Mouse (Mus musculus) hematopoietic stem cell, adult 5-6 weeks (primary cell): Measurements from ENCODE around the gene Arhgap30. TPM values are rescaled to one million over a fixed set of nuclear protein-coding genes. Genes with fewer than 3 reads are reported as not detected.

Source experiments
- ATAC-seq, 2 experiments: fragments of 125-278 bp in 1 of 2; replicated peaks in 1 of 2; 2 replicates each; pipeline ENCODE4 v1.8.0; 2016 to 2017; ENCODE audit warnings: inconsistent platforms in 2 of 2, mild to moderate bottlenecking in 2 of 2, moderate number of reproducible peaks in 2 of 2, low read depth in 1 of 2, moderate TSS enrichment in 1 of 2; ENCODE audit not compliant: low FRiP score in 2 of 2, poor library complexity in 2 of 2, severe bottlenecking in 2 of 2, insufficient read depth in 1 of 2, low TSS enrichment in 1 of 2
- total RNA-seq: library from RNA; stranded (forward); fragments of 172-1452, 232-1000 nt; gene quantifications from 2 replicates; pipeline ENCODE4 v1.2.3, GENCODE M21; 2017

Arhgap30 gene
- total RNA-seq, 1 experiment from 2014 or later = 112 TPM

DNA sequence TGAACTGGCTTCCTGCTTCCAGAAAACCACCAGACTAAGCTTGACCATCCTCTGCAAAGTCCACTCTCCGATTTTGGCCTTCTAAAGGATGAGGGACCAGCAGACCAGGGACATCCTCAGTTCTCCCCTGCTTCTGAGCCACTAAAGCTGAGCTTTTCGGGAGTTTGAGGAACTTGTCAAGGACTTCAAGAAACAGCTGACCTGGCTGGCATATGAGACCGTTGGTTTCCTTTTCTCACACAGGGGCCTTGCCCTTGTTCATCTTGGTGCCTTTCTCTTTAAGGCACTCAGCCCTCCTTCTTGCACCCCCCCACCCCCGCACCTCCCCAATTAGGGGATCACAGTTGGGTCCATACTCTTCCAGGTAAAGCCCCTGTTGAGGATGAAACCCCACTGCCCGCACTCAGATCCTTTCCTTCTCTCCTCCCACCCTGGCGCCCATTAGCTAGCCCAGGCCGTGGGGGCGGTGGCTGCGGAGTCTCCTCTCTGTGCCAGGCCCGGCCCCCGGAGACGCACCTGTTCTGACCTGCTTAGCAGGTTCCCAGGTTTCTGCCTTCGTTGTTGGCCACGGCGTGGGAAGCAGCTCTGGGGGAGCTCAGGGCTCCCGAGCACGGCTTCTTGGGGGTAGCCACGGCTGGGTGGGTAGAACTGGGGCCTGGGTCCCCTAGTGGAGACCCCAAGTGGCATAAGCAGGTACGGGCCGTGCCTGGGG, 18.8 kb upstream of the Arhgap30 start, which contains the start of gene Nectin4:
Gene Nectin4 (plus strand): TSS at position 255 of the 712 bp plus-strand sequence.
- ATAC-seq = peak; percentile 73 to 76

DNA sequence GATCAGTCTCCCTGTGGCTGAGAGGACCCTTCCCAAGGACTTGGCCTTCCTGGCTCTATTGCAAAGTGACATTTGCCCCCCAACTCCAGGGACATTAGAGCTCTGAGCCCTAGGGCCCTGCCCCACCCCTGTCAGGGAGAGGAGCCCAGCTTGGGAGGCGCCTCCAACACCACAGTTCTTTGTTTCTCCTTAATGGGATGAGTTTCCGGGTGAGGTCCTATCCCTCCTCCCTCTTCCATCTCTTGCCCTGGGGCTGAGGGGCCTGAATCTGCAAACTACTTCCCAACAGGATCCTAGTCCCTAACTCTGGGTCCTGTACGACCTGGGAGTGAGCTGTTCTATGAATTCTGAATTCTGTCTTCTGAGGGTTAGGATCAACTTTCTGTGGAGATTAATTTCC, 15.9 kb upstream of the Arhgap30 start:
- no peak for ATAC-seq

DNA sequence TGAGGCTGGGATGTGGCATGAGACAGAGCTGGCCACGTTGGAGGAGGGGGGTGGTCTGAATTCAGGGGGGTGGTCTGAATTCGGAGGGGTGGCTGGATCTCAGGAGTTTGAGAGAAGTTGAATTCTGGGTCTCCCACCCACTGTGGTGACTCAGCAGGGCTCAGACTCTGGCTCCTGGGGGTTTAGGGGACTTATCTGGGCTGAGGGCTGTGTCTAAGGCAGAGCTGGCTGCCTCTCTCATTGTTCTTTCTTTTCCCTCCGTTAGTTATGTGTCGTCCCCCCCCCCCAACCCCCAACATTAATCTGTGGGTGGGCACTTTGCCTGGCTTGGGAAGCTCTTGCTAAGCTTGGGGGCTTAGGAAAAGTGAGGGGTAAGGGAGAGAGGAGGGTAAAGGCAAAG, 14.8 kb upstream of the Arhgap30 start:
- no peak for ATAC-seq

GRCm38 (mm10) chr1:171375646-171376097, 13.1 kb upstream of the Arhgap30 start:
- peak in 1 of 2 experiments; percentile 15; a peak in 1 of 4 replicates for ATAC-seq

DNA sequence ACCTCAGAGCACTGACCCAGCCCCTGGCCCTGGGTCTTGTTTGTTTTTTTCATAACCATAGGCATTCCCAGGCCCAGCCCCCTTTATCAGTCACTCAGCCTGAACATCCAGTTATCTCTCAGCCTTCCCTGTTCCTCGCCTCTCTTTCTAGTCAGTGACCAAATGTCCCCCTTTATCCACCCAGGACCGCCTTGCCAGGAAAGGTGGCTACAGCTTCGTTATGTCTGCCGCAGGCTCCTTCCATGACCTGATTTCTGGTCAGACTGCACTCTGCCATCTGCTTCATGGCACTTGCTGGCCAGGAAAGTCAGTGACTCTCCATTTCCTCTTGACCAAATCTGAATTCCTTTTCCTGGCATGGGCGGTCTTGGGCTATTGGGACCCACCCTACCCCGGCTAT, 10.5 kb upstream of the Arhgap30 start:
- no peak for ATAC-seq

GRCm38 (mm10) chr1:171379935-171380599, 8.7 kb upstream of the Arhgap30 start:
- ATAC-seq = peak; percentile 87 to 88

DNA sequence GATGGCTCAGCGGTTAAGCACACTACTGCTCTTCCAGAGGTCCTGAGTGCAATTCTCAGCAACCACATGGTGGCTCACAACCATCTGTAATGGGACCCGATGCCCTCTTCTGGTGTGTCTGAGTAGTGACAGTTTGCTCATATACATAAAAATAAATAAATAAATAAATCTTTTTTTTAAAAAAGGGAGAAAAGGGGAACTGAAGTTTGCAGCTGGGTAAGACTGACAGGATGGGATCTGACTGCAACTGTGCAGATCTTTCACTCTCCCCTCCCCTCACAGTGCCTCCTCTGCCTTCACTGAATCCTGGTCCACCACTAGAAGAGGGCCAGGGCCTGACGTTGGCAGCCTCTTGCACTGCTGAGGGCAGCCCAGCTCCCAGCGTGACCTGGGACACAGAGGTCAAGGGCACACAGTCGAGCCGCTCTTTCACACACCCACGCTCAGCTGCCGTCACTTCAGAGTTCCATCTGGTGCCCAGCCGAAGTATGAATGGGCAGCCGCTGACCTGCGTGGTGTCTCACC, 6.6 kb upstream of the Arhgap30 start:
- no peak for ATAC-seq

GRCm38 (mm10) chr1:171384361-171384760, 4.4 kb upstream of the Arhgap30 start:
- ATAC-seq = no peak

- ATAC-seq = no peak
Observed at GRCm38 (mm10) chr1:171385171-171385570, 3.6 kb upstream of the Arhgap30 start.

- ATAC-seq = no peak
Observed at GRCm38 (mm10) chr1:171387099-171387498, 1.7 kb upstream of the Arhgap30 start.

- peak; percentile 83 to 84 for ATAC-seq
Observed at GRCm38 (mm10) chr1:171390101-171390500, 1.3 kb downstream of the Arhgap30 start.

DNA sequence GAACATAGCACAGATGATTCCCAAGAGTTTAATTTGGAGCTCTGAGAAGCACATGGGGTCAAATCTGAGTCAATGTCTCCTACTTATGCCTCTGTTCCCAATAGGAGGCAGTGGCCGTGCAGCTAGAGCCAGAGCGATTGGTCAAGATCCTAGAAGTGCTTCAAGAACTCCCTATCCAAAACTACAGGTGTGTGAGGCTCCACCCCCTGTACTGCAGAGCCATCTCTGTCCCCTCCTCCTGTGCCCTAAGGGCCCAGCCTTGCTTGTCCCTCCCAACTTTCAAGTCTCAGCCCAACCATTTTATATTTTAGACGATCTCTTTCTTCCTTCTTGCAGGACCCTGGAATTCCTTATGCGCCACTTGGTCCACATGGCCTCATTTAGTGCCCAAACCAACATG, 13.1 kb downstream of the Arhgap30 start:
- ATAC-seq = no peak

- no peak for ATAC-seq
Observed at GRCm38 (mm10) chr1:171402991-171403390, 14.2 kb downstream of the Arhgap30 start.

GRCm38 (mm10) chr1:171407263-171407662, 18.5 kb downstream of the Arhgap30 start:
- no peak for ATAC-seq

DNA sequence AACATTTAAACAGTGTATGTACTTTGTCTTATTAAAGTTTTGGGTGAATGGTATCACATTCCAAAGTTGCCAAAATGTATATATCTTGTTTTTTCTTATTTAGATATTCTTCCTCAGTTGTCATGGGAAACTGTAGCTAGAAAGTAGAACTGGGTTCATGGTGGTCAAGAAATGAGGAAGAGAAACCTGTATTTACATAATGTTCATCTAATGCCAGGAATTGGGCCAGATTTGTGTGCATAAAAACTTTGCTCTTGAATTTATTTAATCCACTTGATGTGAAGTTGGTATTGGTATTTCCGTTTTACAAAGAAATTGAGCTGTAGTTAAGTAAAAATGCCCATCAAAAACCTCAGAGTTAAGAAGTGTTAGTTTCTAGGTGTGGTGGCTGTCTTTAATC, 21.5 kb downstream of the Arhgap30 start:
- ATAC-seq = no peak

- peak; percentile 86 to 90 for ATAC-seq
Observed at GRCm38 (mm10) chr1:171410947-171411484, 22.3 kb downstream of the Arhgap30 start, which contains the start of gene Usf1. Gene Usf1, plus strand, starts transcription at chr1:171411313.

DNA sequence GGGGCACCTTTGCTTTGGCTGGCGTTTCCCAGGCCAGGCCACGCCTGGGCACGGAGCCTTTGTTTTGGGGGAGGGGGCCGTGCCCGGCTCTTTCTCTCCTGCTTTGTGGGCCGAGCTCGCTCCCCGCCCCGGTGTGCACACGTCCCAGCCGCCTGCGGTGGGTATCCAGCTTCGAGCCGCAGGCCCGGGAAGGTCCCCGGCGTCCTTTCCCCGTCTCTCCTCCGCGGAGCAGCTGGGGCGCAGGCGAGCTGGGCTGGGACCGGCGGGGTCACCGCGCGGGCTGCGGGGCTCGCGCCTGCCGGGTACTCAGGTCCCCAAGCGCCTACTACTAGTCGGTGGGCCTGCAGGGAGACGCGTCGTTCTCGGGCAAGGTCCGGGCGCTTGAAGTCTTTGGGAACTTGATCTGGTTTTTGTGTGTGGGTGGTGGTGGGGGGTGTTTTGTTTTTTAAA, 22.8 kb downstream of the Arhgap30 start:
- peak in 1 of 2 experiments; percentile 19; a peak in 1 of 4 replicates for ATAC-seq

- ATAC-seq = peak; percentile 28 to 43
Observed at GRCm38 (mm10) chr1:171412001-171412441, 23.3 kb downstream of the Arhgap30 start.
